Mouse (Mus musculus) spleen, adult 2 months (tissue): ENCODE measurements around the gene Cth.

Source experiments
- CTCF ChIP-seq: fragments of 200-500 bp; IDR thresholded peaks from 2 replicates; pipeline ENCODE4 v1.5.1; 2011; ENCODE audit warnings: mild to moderate bottlenecking, inconsistent platforms; ENCODE audit not compliant: insufficient read depth, insufficient read length, insufficient replicate concordance; ENCODE audit errors: extremely low read depth
- POLR2A ChIP-seq: fragments of 200-500 bp; IDR thresholded peaks from 2 replicates; pipeline ENCODE4 v1.6.1; 2011; ENCODE audit warnings: low read depth, low read length, inconsistent platforms

GRCm38 (mm10) chr3:157872897-157873296, 52.0 kb downstream of the Cth start:
- no peak for TF ChIP-seq CTCF
- no peak for TF ChIP-seq POLR2A
